Mouse (Mus musculus) ES-E14 (cell line): Measurements from ENCODE around the gene Fcmr. TPM values are rescaled to one million over a fixed set of nuclear protein-coding genes. Genes with fewer than 3 reads are reported as not detected.

Source experiments
- DNase-seq: peaks from one replicate; pipeline ENCODE4 v3.0.0-alpha.2; 2013; ENCODE audit warnings: low read depth, low spot score
- H3K27ac ChIP-seq: 2 replicates; pipeline ENCODE4 v1.5.1; 2012; ENCODE audit warnings: low read depth, mild to moderate bottlenecking, low read length, moderate library complexity, mixed read lengths; ENCODE audit not compliant: poor library complexity, insufficient read depth, severe bottlenecking
- H3K36me3 ChIP-seq: 2 replicates; pipeline ENCODE4 v1.6.1; 2012; ENCODE audit warnings: mild to moderate bottlenecking, low read length, moderate library complexity, mixed read lengths; ENCODE audit not compliant: control insufficient read depth, poor library complexity, insufficient read depth, severe bottlenecking
- H3K4me1 ChIP-seq, 2 experiments: fragments of 150-350 bp in 1 of 2; sonication (generic) in 1 of 2; 2 replicates each; pipeline ENCODE4 v1.6.1; 2012; ENCODE audit warnings: low read length in 2 of 2, mild to moderate bottlenecking in 1 of 2, mixed read lengths in 1 of 2; ENCODE audit not compliant: control insufficient read depth in 2 of 2, insufficient read depth in 2 of 2, poor library complexity in 1 of 2
- H3K4me3 ChIP-seq, 2 experiments: fragments of 150-350 bp in 1 of 2; sonication (generic) in 1 of 2; 2 replicates each; pipeline ENCODE4 v1.5.1; 2012; ENCODE audit warnings: low read length in 2 of 2, low read depth in 1 of 2, mild to moderate bottlenecking in 1 of 2, mixed read lengths in 1 of 2; ENCODE audit not compliant: insufficient read depth in 1 of 2, poor library complexity in 1 of 2, severe bottlenecking in 1 of 2
- H3K9ac ChIP-seq: 2 replicates; pipeline ENCODE4 v1.6.1; 2012; ENCODE audit warnings: low read depth, mild to moderate bottlenecking, low read length, mixed read lengths; ENCODE audit not compliant: poor library complexity, insufficient read depth, severe bottlenecking
- H3K9me3 ChIP-seq: fragments of 150-350 bp; sonication (generic); 2 replicates; pipeline ENCODE4 v1.6.1; 2012; ENCODE audit warnings: low read depth, mild to moderate bottlenecking, low read length; ENCODE audit not compliant: control insufficient read depth, insufficient read depth
- CHD2 ChIP-seq: IDR thresholded peaks from 2 replicates; pipeline ENCODE4 v1.6.1; 2014; ENCODE audit warnings: mild to moderate bottlenecking, low read depth, low read length, inconsistent platforms
- HCFC1 ChIP-seq: IDR thresholded peaks from 2 replicates; pipeline ENCODE4 v1.6.1; 2012; ENCODE audit warnings: low read length, inconsistent platforms, borderline replicate concordance; ENCODE audit not compliant: insufficient read depth
- MAFK ChIP-seq: IDR thresholded peaks from 2 replicates; pipeline ENCODE4 v1.6.1; 2014; ENCODE audit warnings: mild to moderate bottlenecking, low read depth, low read length, inconsistent platforms; ENCODE audit not compliant: insufficient read depth
- ZC3H11A ChIP-seq: IDR thresholded peaks from 2 replicates; pipeline ENCODE4 v1.6.1; 2012; ENCODE audit warnings: low read depth, mild to moderate bottlenecking, inconsistent platforms, low read length, borderline replicate concordance
- ZNF384 ChIP-seq: IDR thresholded peaks from 2 replicates; pipeline ENCODE4 v1.6.1; 2012; ENCODE audit warnings: low read depth, low read length, inconsistent platforms
- in situ Hi-C, 2 experiments: fragments of 600-800 bp; cut with MboI; formaldehyde crosslinking; loops; one replicate each; pipeline ENCODE4 v1.15.1; 2025; ENCODE audit warnings: low sequenced_read_pairs in 2 of 2, inconsistent platforms in 1 of 2; ENCODE audit not compliant: unreplicated experiment in 2 of 2
- total RNA-seq: library from RNA; depleted of rRNA; stranded (reverse); fragments of 300-350 nt; gene quantifications from 2 replicates; pipeline ENCODE4 v1.2.3, GENCODE M21; 2012

The Fcmr gene
- total RNA-seq, 1 experiment = not detected

DNA sequence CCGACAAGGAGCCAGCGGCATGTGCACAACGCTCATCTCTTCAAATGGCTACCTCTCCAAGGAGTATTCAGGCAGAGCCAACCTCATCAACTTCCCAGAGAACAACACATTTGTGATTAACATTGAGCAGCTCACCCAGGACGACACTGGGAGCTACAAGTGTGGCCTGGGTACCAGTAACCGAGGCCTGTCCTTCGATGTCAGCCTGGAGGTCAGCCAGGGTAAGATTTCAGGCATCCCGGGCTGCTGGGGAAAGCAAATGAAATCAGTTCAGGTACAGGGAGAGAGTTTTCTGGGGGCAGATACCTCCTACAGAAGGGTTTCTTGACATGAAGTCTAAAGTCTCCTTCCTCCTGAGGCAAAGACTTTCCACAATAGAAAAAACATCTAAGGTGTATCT lies 23.8 kb upstream of the Fcmr start:
- H3K4me1 ChIP-seq = no peaks in the 10 kb centered on the region
- no peak overlapping the region for H3K9ac ChIP-seq
- DNase-seq = no peak
- no peaks in the 10 kb centered on the region for H3K36me3 ChIP-seq
- no peak overlapping the region for H3K4me3 ChIP-seq
- TF ChIP-seq MAFK (no peak), HCFC1 (no peak), ZC3H11A (no peak)
- H3K9me3 ChIP-seq = no peaks in the 10 kb centered on the region
- no peak overlapping the region for H3K27ac ChIP-seq
- in situ Hi-C loops = no loop called here

DNA sequence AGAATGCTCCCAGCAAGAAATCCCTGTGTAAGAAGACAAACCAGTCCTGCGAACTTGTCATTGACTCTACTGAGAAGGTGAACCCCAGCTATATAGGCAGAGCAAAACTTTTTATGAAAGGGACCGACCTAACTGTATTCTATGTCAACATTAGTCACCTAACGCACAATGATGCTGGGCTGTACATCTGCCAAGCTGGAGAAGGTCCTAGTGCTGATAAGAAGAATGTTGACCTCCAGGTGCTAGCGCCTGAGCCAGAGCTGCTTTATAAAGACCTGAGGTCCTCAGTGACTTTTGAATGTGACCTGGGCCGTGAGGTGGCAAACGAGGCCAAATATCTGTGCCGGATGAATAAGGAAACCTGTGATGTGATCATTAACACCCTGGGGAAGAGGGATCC lies 21.0 kb upstream of the Fcmr start:
- Histone ChIP-seq H3K36me3 (no peaks in the 10 kb centered on the region), H3K4me3 (no peak overlapping the region), H3K9ac (no peak overlapping the region), H3K27ac (no peak overlapping the region), H3K9me3 (no peaks in the 10 kb centered on the region), H3K4me1 (no peaks in the 10 kb centered on the region)
- no peak for TF ChIP-seq ZC3H11A
- no peak for TF ChIP-seq CHD2
- in situ Hi-C loops = no loop called here
- DNase-seq = no peak

DNA sequence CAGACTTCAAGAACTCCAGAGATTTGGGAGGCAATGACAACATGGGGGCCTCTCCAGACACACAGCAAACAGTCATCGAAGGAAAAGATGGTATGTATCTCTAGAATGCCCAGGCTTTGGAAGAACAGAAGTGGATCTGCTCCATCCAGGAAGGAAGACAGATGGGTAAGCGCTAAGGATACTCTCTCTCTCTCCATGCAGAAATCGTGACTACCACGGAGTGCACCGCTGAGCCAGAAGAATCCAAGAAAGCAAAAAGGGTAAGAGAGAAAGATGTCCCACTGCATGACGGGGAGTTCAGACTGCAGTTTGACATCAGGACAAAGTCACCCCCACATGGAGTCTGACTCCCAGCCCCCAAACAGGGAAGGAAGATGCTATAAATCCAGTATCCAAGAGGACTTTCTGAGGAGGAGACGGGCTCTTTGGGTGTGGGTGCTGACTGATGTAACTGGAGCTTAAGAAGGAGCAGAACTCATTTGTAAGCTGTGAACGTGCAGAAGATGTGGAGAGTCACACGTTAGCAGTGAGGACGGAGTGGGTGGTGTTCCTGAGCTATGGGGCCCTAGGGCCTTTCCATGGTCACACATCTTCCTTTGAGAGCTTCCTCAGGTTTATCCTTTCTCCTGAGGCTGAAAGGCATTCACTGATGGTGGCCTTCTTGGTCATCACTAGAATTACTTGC lies 15.8 kb upstream of the Fcmr start:
- DNase-seq = no peak
- H3K27ac ChIP-seq = no peak overlapping the region
- H3K36me3 ChIP-seq = no peaks in the 10 kb centered on the region
- in situ Hi-C loops = no loop called here
- TF ChIP-seq CHD2 (no peak), HCFC1 (no peak), ZC3H11A (no peak), ZNF384 (no peak), MAFK (no peak)
- no peaks in the 10 kb centered on the region for H3K9me3 ChIP-seq
- no peak overlapping the region for H3K9ac ChIP-seq
- no peaks in the 10 kb centered on the region for H3K4me1 ChIP-seq
- H3K4me3 ChIP-seq = no peak overlapping the region

DNA sequence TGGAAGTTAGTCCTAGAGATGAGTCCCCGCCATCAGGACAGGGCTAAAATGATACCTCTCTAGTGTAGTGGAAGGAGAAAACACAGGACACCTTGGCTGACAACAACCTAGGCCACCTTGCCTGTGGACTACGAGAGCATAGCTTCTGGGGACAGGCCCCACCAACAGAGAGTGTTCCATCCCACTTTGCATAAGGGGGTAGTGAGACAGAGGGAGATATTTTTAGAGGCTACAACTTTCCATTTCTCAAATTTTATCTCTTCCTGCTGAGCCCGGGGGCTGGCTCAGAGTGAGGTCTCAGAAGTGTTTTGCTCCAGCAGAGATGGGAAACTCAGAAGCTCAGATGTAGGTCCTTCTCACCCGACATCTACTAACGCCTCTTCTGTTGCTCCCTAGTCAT lies 15.1 kb upstream of the Fcmr start:
- no peaks in the 10 kb centered on the region for H3K9me3 ChIP-seq
- TF ChIP-seq HCFC1 (no peak), CHD2 (no peak), ZC3H11A (no peak), MAFK (no peak), ZNF384 (no peak)
- no peak overlapping the region for H3K9ac ChIP-seq
- no peaks in the 10 kb centered on the region for H3K36me3 ChIP-seq
- no peak for DNase-seq
- in situ Hi-C loops = no loop called here
- no peaks in the 10 kb centered on the region for H3K4me1 ChIP-seq
- H3K4me3 ChIP-seq = no peak overlapping the region
- H3K27ac ChIP-seq = no peak overlapping the region

DNA sequence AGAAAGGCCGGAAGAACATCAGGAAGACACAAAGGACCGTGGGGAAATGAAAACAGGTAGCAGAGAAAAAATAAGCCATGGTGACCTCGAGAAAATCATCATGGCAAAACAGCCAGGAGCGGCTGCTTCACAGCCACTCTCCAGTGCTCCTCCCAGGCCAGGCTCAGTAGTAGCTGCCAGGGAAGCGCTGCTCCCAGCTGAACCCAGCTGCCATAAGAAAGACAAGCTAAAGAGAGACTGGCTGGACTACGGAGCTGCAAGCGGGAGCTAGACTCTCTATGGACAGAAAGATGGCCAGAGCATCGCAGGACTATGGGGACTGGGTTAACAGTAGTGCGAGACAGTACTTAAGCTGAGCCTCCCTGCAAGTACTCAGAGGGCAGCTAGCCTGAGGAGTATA lies 10.7 kb upstream of the Fcmr start:
- Histone ChIP-seq H3K36me3 (no peaks in the 10 kb centered on the region), H3K9me3 (no peaks in the 10 kb centered on the region), H3K9ac (no peak overlapping the region), H3K4me3 (no peak overlapping the region), H3K4me1 (no peaks in the 10 kb centered on the region), H3K27ac (no peak overlapping the region)
- in situ Hi-C loops = no loop called here
- DNase-seq = no peak
- no peak for TF ChIP-seq ZC3H11A
